Mouse (Mus musculus): ENCODE results near the gene Mansc4.
A peak's percentile ranks its signal among the peaks of the same experiment; 100 is the strongest.

Mansc4 gene

DNA sequence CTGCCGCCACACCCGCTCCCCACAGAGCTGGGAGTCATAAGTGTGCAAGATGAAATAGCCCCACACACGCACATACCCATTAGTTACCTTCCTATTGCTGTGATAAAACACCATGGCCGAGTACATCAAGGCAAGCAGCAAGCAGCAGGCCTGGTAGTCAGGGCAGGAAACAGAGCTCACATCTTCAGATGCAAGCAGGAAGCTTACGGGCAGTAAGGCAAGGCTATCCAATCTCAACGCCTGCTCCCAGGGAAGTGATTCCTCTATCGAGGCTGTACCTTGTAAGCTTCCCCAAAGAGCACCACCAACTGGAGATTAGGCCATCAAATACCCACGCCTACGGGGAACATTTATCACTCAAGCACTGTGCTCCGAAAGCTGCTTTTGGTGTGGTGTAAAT is 6.9 kb downstream of the Mansc4 start:
- DNase-seq (ENCODE audit: low spot score in 2 of 2) = no peak

DNA sequence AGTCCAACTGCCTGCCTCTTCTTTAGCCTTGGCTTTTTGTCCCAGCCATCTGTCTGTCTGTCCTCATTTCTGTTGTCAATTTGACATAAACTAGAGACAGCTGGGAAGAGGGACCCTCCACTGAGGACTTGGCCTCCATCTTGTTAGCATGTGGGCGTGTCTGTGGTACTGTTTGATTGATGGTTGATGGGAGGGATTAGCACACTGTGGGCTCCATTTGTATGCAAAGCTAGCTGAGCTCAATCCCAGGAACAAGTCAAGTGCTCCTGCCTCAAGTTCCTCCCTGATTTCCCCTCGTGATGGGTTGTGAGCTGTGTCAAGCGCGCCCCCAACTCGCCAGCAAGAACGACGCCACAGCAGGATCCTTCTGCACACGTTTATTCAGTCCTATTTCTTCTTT is 10.0 kb downstream of the Mansc4 start:
- DNase-seq (ENCODE audit: low spot score in 2 of 2) = no peak

DNA sequence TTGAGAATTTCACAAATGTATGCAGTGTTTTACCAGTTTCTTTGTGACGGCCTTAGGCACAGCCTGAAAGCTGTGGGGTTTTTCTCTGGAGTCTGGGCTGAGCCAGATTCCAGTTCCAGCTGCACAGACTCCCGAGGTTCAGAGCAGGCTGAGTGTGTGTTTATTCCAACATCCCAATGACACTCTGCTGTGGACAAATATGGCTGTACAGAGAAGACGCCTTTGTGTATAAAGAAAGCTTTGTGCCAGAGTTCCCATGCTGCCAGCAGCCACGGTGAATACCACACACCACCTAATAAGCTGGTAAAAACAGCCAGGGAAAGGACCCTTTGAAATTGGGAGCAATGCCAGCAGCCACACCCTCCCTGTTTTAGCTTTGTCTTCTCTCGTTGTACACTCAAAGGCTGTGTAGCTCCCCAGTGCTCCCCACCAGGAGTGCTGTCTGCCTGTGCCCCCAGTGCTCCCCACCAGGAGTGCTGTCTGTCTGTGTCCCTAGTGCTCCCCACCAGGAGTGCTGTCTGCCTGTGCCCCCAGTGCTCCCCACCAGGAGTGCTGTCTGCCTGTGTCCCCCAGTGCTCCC is 10.9 kb downstream of the Mansc4 start:
- DNase-seq (ENCODE audit: low spot score in 2 of 2) = no peak

DNA sequence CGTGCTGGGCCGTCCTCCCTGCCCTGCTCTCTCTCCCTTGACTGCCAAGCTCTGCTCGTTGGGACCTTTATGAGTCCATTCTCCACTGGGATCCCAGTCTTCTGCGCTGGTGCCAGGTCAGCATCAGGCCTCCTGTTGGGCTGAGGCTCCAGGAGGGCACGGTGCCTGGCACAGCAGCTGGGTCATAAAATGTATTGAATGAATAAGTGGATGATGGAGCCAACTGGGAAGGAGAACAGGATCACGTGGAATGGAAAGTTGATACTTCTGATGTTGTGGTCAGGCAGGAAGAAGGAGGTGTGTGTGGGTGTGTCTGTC is 21.9 kb downstream of the Mansc4 start:
- DNase-seq (ENCODE audit: low spot score in 2 of 2) = no peak

DNA sequence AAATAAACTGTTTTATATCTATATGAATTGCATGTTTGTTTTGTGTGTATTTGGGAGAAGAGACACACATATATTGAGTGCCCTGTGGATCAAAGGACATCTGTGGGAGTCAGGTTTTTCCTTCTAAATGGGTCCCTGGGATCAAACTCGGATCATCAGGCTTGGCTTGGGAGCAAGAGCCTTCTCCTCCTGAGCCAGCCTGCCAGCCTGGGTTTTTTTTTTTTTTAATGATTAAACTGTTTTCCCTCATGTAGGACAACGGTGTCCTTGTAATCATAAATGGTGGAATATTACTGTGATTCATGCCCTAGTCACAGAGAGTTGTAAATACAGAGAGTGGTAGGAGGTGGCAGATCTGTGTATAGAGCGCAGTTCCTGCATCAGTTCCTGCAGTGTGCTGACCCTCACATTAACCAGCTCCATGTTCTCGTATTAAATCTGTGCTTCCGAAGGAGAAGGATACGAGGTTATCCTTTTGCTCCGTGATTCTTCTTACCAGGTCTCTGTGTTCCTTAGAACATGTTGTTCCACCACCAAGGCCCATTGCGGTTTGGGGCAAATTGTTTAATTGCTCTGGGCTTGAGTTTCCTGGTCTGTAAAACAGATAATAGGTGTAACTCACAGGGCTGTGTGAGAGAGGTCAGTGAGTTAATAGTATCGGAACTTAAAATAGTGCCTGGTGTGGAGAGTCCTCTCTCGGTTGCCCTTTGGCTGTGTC is 22.4 kb downstream of the Mansc4 start:
- no peak for DNase-seq (ENCODE audit: low spot score in 2 of 2)

DNA sequence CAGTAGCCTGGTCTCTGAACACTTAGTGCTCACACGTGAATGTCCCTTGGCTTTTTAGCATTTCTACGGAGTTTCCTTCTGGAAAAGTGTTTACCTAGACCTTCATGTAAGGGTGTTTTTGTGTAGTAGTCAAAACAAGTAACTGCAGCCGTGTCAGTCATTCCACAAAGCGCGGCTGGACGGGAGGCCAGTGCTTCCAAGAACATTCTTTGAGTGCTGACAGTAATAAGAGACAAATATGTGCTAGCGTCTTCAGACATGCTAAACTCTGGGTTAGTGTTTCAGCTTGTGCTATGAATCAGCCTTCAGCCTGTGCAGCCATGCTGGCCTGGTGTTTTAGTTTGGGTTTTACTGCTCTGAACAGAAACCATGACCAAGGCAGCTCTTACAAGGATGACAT is 24.1 kb downstream of the Mansc4 start:
- no peak for DNase-seq (ENCODE audit: low spot score in 2 of 2)

DNA sequence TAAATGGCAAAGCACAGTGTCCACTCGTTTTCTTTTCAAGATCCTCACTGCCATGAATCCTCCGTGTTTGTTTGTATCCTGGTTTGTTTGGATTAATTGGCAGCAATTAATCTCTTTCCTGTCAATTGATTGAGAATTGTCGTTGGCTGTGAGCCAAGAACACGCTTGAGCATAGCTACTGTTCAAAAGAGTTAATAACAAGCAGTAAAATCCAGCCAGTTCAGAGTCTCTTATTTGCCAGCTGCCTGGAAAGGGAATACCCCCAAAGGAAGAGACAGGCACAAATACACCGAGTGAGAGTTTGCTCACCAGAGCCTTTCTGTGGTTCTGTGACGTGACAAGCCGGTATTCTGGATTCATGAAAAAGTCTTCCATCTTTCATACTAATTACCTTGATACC is 24.8 kb downstream of the Mansc4 start:
- no peak for DNase-seq (ENCODE audit: low spot score in 2 of 2)

DNA sequence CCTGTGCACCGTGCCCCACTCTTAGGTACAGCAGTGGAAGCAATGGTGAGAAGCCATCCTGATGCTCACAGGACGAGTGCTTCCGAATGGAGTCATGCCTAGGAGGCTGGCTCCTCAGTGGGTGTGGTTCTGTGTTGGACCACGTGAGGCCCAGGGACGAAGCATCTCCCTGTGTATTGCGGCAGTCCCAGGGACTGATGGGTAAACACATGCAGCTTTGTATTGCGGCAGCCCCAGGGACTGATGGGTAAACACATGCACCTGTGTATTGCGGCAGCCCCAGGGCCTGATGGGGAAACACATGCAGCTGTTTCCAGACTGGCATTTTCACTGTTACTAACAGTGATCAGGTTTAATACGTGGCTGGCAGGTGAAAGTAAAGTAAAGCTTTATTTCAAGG is 25.2 kb downstream of the Mansc4 start:
- no peak for DNase-seq (ENCODE audit: low spot score in 2 of 2)

DNA sequence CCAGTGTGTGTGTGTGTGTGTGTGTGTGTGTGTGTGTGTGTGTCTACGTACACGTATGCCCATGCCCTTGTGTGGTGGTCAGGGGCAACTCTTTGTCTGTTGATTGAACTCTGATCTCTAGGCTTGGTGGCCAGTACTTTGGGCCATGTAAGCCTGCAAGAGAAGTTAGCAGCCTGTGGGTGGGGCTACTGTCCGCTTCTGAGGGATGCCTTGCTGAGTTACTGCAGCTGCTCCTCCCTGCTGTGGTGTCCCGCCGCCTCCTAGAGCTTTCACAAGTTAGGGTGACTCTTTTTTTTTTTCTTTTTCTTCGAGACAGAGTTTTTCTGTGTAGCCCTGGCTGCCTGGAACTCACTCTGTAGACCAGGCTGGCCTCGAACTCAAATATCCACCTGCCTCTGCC is 27.5 kb downstream of the Mansc4 start:
- DNase-seq (ENCODE audit: low spot score in 2 of 2) = no peak

DNA sequence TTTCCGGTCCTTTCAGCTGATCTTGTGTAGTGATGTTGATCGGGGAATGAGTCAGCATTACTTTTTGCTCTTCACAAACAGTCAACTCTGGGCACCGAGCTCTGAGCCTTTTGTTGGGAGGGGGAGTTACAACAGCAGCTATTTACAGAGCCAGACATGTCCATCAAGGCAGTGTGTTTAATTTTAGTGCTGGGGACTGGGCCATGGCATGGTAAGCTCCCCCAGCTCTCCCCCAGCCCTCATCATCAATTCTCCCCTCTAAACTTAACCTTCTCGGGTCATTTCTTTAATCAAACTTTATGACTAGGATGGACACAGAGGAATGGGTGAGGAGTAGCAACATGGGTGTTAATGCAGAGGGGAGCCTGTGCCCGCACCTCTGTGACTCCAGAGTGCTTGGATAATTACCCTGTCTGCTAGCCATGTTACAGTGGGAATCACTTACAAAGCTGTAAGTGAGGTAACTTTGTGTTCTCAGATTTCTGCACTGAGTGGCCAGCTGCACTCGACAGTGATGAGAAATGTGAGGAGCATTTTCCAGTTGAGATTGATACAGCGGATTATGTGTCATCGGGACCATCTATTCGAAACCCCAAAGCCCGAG is 31.4 kb downstream of the Mansc4 start:
- DNase-seq (ENCODE audit: low spot score in 2 of 2) = no peak

DNA sequence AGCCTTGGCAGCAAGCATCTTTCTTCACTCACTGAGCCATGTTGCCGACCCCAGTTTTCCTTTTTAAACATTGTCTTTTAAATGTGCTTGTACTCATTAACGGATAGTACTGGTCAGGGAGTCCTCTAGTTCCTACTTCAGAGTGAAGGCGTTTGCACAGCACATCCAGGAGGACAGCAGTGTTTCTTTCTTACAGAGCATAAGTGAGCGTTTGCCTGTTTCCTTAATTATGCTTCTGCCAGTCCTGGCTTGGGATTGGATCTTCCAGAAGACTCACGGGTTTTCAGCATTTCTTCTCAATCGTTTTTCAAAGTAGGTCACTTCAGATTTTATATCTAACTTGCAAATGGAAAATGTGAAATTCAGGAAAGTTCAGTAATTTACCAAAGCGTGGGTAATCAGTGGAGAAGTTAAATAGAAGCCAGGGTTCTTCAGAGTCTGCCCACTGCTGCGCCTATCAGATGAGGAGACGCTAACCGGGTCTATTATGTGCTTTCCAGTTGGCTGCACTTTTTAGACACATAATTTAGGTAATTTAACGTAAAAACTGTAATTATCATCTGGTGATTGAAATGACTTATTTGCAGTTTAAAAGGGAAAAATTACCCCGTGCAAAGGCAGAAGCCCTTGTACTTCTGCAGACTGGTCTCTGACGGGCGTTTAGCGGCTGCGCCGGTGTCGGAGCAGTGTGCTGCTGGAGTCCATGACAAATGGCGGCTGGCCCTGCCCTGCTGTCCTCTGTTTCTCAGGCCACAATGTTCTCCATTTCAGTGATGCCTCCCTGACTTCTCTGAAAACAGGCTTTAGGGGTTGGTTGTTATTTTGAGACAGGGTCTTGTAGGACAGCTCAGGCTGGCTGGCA is 32.8 kb downstream of the Mansc4 start:
- no peak for DNase-seq (ENCODE audit: low spot score in 2 of 2)

DNA sequence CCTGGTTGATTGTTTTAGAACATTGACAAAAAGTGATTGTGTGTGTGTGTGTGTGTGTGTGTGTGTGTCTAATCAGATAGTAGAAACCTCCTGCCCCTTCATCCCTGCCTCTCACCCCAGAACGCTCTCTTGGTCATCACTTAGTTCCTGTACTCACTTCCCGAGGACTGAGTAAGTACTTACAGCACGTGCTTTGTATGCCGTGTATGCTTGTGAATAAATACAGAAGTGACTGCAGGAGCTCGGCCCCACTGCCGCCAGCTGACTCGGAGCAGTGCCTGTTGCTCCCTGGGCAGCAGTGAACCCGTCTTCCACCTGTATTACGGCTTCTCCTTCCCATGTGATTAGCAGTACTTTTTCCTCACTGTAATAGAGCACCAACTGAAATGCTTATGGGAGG is 34.4 kb downstream of the Mansc4 start:
- DNase-seq (ENCODE audit: low spot score in 2 of 2) = no peak

DNA sequence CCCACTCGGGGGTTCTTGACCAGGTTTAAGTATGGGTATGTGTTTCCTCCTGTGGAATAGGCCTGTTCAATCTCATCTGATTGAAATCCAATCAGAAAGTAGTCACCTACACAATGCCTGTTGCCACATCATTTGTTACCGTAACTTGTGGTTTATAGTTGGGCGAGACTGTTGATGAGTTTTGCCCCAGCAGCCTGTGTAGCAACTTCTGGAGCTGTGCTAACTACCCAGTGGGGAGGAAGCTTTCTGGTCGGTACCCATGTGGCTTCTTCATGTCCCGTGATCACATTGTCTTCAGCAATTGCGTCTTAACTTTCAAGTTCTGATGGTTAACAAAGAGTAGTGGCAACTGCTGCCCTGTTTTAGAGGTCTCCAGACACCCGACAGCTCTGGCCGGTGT is 35.2 kb downstream of the Mansc4 start:
- no peak for DNase-seq (ENCODE audit: low spot score in 2 of 2)

DNA sequence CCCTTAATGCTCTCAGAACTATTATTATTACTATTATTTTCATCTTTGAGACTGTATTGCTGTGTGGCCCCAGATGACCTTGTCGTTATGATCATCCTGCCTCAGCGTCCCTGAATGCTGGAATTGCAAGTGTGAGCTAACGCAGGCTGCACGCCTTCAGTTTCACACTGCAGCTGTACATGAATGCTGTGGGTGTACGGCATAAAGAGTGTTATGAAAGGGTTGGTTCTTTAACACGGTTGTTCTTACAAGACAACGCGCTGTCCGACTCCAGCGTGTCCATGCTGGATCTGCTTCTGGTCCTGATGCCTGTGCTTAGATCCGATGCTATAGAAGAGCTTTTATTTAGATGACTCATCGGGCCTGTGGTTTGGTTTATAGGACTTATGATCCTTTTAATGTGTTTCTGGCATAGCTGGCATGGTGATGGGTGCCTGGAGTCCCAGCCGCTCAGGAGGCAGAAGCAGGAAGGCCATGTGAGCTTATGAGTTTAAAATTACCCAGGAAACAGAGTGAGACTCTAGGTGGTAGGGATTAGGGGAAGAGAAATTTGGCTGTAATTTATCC is 37.5 kb downstream of the Mansc4 start:
- no peak for DNase-seq (ENCODE audit: low spot score in 2 of 2)

DNA sequence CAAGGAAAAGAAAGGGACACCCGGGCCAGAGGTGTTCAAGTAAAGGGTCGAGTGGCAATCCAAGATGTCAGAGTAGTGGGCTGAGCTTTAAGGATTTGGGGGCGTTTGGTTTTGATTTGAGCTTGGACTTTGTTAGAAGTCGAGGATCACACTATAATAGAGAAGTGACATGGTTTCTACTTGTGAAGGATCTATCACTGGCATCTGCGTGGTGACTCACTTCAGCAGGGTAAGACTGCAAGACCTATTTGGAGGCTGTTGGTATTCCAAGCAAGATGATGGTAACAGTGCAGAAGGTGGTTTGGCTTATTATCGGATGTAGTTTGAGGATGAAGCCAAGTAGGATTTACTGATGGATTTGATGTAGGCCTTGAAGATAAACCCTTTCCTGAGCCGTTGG is 43.2 kb downstream of the Mansc4 start:
- DNase-seq (ENCODE audit: low spot score in 2 of 2) = no peak

DNA sequence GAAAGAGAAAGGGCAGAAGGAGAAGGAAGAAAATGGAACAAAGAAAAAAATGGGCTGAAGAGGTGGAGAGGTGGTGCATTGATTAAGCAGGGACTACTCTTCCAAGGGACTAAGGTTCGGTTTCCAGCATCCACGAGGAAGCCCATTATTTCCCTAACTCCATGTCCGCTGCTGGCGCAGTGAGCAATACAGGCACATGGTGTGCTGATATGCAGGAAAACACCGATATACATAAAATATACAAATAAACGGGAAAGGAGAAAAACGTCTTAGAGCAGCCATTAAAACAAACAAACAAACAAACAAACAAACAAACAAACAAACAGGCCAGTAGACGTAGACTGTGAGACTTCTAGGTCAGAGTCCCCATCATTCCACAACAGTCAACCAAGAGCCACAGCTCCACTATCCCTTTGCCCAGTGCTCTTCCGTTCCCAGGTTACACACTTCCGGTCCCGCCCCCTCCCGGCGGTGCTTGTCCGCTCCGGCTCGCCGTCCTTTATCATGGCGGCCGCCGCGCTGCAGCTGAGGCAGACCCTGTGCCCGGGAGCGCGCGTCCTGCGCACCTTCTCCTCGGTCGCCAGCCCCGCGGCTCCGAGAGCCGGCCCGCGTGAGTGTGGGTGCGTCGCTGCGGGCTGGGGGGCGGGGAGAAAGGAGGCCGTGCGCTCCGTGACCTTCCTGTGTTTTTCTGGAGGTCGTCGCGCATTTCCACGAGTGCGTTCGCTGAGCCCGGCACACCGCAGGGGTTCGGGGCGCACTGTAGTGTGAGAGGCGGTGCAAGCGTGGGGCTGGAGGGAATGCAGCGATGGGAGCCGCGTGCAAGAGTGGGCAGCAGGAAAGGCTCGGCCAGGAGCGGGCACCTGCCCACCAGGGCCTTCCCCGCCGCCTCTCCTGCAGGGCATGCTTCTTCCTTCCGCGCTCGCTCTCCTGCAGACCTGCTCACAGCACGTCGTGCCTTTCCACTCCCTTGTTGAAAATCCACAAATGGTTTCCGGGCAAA is 44.2 kb downstream of the Mansc4 start, which contains the start of gene Mrps35:
TSS of gene Mrps35 (plus strand) at position 474 of the 1,000 bp plus-strand sequence.
- peak; percentile 81 to 87 for DNase-seq (ENCODE audit: low spot score in 2 of 2)

DNA sequence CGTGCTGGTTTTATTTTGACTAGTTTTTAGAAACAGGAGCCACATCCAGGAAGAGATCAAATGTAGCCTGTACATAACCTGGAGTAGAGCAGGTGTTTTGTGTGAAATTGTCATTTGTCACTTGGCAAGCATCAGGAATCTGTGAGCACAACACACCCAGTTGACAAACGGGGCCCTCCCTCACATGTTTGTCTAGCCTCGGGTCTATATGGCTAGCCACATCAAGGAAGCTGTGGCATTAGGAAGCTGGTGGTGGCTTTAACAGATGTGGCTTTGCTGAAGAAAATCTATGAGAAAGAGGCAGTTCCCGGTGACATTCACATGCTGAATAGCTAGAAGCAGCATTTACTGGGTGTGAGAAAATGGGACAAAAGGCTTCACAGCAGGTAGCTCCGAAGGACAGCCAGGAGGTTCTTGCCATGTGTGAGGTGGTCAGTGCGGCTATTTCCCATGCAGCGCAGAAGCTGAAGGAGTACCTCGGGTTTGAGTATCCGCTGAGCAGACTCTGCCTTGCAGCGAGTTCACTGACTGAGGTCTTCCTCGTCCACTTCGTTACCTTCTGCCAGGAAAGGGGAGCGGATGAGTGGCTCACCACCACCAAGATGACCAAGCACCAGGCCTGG is 54.4 kb downstream of the Mansc4 start, which contains the start of gene Rep15:
TSS of gene Rep15 (plus strand) at position 282 of the 623 bp plus-strand sequence.
- DNase-seq (ENCODE audit: low spot score in 2 of 2) = no peak

DNA sequence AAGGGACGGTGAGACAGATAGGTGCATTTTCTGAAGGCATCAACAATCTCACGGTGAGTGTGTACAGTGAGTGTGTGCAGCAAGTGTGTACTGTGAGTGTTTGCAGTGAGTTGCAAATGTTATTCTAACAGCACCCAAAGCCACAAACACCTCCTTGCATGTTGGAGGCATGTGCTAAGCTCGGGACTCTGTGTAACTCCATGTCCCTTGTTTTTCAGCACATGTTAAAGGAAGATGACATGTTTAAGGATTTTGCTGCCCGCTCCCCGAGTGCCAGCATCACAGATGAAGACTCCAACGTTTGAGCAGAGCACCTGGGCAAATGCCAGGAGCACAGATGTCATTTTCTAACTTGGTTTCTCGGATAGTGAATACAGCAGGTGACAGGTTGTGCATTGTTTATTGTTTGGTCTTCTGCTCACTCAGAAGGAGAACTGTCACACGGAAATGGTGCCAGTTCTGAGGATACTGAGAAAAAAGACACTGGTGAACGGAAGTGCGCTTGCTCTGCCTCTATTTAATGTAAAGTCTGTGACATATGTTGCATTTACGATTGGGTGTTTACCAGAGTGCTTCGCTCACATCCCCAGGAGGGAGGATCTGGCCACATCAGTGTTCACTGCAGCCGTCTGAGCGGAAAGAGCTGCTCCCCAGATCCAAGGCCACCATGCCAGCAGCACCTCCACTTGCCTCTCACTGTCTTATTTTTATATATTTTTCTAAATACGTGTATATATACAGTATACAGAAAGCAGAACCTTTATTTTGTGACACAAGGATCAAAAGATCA is 56.5 kb downstream of the Mansc4 start:
- DNase-seq (ENCODE audit: low spot score in 2 of 2) = no peak

DNA sequence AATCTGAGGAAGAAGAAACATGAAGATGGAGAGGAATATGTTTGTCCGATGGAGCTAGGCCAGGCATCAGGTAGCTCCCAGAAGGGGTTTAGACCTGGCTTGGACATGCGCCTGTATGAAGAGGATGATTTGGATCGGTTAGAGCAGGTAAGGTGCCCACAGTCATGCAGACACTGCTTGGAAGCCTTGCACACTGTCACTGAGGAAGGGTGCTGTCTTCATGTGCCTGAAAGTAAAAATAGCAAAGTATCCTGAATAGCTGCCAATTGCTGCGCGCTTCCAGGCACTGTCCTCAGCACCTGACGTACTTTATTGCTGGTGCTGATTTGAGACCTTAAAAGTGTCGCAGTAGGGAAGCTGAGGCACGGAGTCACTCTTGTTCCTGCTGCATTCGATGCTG is 57.2 kb downstream of the Mansc4 start:
- no peak for DNase-seq (ENCODE audit: low spot score in 2 of 2)

DNA sequence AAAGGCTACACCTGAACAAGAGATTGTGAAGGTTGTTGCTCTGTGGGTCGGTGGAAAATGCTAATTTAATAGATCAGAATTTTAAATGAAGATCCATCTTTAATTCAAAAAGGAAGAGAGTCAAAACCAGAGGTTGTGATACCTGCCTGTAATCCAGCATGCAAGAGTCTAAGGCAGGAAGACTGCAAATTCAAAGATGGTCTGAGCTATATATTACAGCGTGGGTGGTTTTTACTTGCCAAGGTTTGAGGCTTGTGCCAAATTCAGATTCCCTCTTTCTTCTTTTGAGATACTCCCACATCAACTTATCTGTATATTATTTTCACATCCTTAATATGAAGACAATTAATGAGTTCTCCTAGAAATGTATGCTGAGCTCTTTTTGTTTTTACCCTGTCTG is 58.4 kb downstream of the Mansc4 start:
- no peak for DNase-seq (ENCODE audit: low spot score in 2 of 2)
